Mouse (Mus musculus) cerebellum, adult 2 months (tissue): ENCODE measurements at regions not wholly inside any gene's neighbourhood (a gene's known extent, or its start where the extent isn't known, plus 50 kb on each side); places are given as distances from the start of the nearest gene placed in this dataset.

Experiments
- DNase-seq, 2 experiments: peaks; one replicate each; pipeline ENCODE4 v3.0.0; 2021
- H3K27ac ChIP-seq: fragments of 200-500 bp; 2 replicates; pipeline ENCODE4 v1.5.1; 2012; ENCODE audit warnings: low read length, control low read depth, inconsistent platforms; ENCODE audit not compliant: insufficient read depth
- H3K27me3 ChIP-seq: fragments of 200-500 bp; 2 replicates; pipeline ENCODE4 v1.6.1; 2012; ENCODE audit warnings: inconsistent platforms, mild to moderate bottlenecking, low read length, moderate library complexity; ENCODE audit not compliant: control insufficient read depth, insufficient read depth
- H3K4me1 ChIP-seq: fragments of 200-500 bp; 2 replicates; pipeline ENCODE4 v1.6.1; 2011; ENCODE audit warnings: low read length; ENCODE audit not compliant: control insufficient read depth, insufficient read depth
- H3K4me3 ChIP-seq: fragments of 200-500 bp; replicated peaks from 2 replicates; pipeline ENCODE3; 2011; ENCODE audit warnings: mild to moderate bottlenecking, low read depth, low read length, control low read depth; ENCODE audit not compliant: insufficient read depth
- CTCF ChIP-seq: fragments of 200-500 bp; IDR thresholded peaks from 2 replicates; pipeline ENCODE4 v1.5.1; 2011; ENCODE audit warnings: low read depth, mild to moderate bottlenecking, control low read depth, low read length, moderate library complexity, borderline replicate concordance; ENCODE audit not compliant: insufficient read depth
- POLR2A ChIP-seq: fragments of 200-500 bp; IDR thresholded peaks from 2 replicates; pipeline ENCODE4 v1.6.1; 2011; ENCODE audit warnings: low read length, control low read depth, borderline replicate concordance; ENCODE audit not compliant: insufficient read depth
- WGBS: fragments of 180-500 bp; shearing (Covaris S2); methylation state at CpG from one replicate; pipeline ENCODE4 v1.1.7; 2018; 5-methylcytosine and 5-hydroxymethylcytosine counted together

DNA sequence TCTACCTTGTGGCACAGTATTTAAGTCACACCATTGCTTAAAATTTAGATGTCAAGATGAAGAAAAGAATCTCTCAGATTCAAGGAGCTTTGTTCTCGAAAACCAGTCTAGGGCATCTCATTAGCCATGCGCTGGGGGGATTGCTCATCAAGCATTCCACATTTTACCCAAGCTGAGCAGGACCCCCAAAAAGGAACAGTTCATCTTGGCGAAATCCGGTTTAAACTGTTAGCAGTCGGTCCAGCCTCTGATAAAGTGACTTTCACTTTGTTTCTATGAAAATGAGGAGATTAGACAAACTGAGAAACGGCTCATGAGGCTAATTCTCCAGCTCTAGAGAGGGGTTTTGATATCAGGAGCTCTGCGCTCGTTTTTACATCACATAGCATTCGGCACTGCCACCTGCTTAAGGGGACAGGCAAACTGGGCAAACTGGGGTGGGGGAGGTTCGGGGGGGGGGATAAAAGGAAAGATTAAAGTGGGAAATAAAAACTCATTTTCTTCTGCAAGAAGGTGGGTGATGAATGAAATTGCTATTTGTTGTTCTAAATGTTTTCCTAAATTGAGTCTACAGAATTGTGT, 184.6 kb downstream of the Ascl1 start:
- H3K27me3 ChIP-seq = no peaks in the 10 kb centered on the region
- no peaks in the 10 kb centered on the region for H3K4me1 ChIP-seq
- no peak for TF ChIP-seq POLR2A
- no peak for TF ChIP-seq CTCF
- WGBS = 63% methylated on average over 10 of the region's 10 CpGs
- DNase-seq = no peak
- H3K4me3 ChIP-seq = no peak overlapping the region
- H3K27ac ChIP-seq = no peak overlapping the region

- H3K27me3 ChIP-seq = no peaks in the 10 kb centered on the region
- TF ChIP-seq CTCF (no peak), POLR2A (no peak)
- 38% methylated on average over 5 of the region's 5 CpGs for WGBS
Measured at GRCm38 (mm10) chr10:87297166-87297565, 196.3 kb downstream of the Ascl1 start.

GRCm38 (mm10) chr10:87293317-87293716, 200.1 kb downstream of the Ascl1 start:
- no peak overlapping the region for H3K27ac ChIP-seq
- no peaks in the 10 kb centered on the region for H3K4me1 ChIP-seq
- no peak overlapping the region for H3K4me3 ChIP-seq
- 17% methylated on average over 2 of the region's 2 CpGs for WGBS
- DNase-seq = no peak
- no peaks in the 10 kb centered on the region for H3K27me3 ChIP-seq
- TF ChIP-seq POLR2A (no peak), CTCF (no peak)

More at GRCm38 (mm10) chr10:87297166-87297565, 196.3 kb downstream of the Ascl1 start:
- DNase-seq = no peak
- no peak overlapping the region for H3K27ac ChIP-seq
- no peak overlapping the region for H3K4me3 ChIP-seq
- no peaks in the 10 kb centered on the region for H3K4me1 ChIP-seq

GRCm38 (mm10) chr10:87286831-87287230, 206.6 kb downstream of the Ascl1 start:
- no peaks in the 10 kb centered on the region for H3K4me1 ChIP-seq
- no peak for DNase-seq
- no peak overlapping the region for H3K4me3 ChIP-seq
- no peak for TF ChIP-seq CTCF
- no peak for TF ChIP-seq POLR2A
- no peak overlapping the region for H3K27ac ChIP-seq
- 95% methylated on average over 1 of the region's 1 CpGs for WGBS
- H3K27me3 ChIP-seq = no peaks in the 10 kb centered on the region

- H3K4me1 ChIP-seq = no peaks in the 10 kb centered on the region
- no peak for DNase-seq
- no peaks in the 10 kb centered on the region for H3K27me3 ChIP-seq
- 17% methylated on average over 2 of the region's 2 CpGs for WGBS
- H3K4me3 ChIP-seq = no peak overlapping the region
- no peak for TF ChIP-seq CTCF
- TF ChIP-seq POLR2A = no peak
- H3K27ac ChIP-seq = no peak overlapping the region
Measured at GRCm38 (mm10) chr10:87284296-87284695, 209.2 kb downstream of the Ascl1 start.
